Mouse (Mus musculus) left cerebral cortex, adult 2 months (tissue): ENCODE results near the gene Prkce. TPM values are rescaled to one million over a fixed set of nuclear protein-coding genes. Genes with fewer than 3 reads are reported as not detected.

Experiments
- DNase-seq, 2 experiments: peaks; one replicate each; pipeline ENCODE4 v3.0.0; 2021 to 2022; ENCODE audit warnings: low spot score in 2 of 2, mixed read lengths in 1 of 2; ENCODE audit errors: extremely low spot score in 1 of 2
- H3K27ac ChIP-seq: fragments of 200-600 bp; 2 replicates; pipeline ENCODE4 v1.8.1; 2022
- H3K4me3 ChIP-seq: fragments of 200-600 bp; 2 replicates; pipeline ENCODE4 v1.8.1; 2022
- CTCF ChIP-seq: fragments of 200-600 bp; IDR thresholded peaks from 2 replicates; pipeline ENCODE4 v1.8.1; 2022; ENCODE audit warnings: antibody characterized with exemption, mild to moderate bottlenecking, moderate library complexity
- intact Hi-C: fragments of 180-260 bp; cut with DNase I; formaldehyde crosslinking; loops from one replicate; pipeline ENCODE4 v1.15.1; 2025
- total RNA-seq, 2 experiments: library from RNA; stranded (reverse); gene quantifications; 2 replicates each; pipeline ENCODE4 v1.2.3; 2021

The Prkce gene
- total RNA-seq, 2 experiments from 2014 or later = 277 to 284 TPM

- no peak for TF ChIP-seq CTCF
- H3K4me3 ChIP-seq = no peak overlapping the region
- intact Hi-C loops = loop anchor here (2.0 kb wide), 1 partner anchor 25 kb away; no protein-coding TSS in a partner anchor
- DNase-seq = peak in 1 of 2 experiments; percentile 53
- no peak overlapping the region for H3K27ac ChIP-seq
Observed at GRCm38 (mm10) chr17:86319967-86320602, 152.5 kb downstream of the Prkce start.

DNA sequence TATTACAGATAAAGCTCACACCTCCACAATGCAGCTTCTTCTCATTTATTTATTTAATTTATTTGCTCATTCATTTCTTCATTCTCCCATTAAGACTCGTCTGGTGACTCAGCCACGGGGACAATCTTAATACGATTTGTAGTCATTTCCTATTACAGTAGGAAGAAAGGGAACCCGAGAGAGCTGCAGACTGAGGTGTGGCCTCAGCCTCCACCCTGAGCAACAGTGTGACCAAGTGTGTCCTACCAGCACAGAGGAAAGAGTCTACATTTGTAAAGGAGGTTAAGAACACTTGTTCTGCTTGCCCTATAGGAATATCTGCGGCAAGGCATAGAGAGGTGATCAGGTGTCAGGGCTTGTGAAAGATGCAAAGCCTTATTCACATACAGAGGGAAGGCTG, 155.3 kb downstream of the Prkce start:
- H3K27ac ChIP-seq = no peak overlapping the region
- no peak for TF ChIP-seq CTCF
- DNase-seq = no peak
- intact Hi-C loops = no loop called here
- no peak overlapping the region for H3K4me3 ChIP-seq

GRCm38 (mm10) chr17:86323310-86323709, 155.7 kb downstream of the Prkce start:
- DNase-seq = no peak
- TF ChIP-seq CTCF = no peak
- Histone ChIP-seq H3K27ac (no peak overlapping the region), H3K4me3 (no peak overlapping the region)
- intact Hi-C loops = no loop called here

DNA sequence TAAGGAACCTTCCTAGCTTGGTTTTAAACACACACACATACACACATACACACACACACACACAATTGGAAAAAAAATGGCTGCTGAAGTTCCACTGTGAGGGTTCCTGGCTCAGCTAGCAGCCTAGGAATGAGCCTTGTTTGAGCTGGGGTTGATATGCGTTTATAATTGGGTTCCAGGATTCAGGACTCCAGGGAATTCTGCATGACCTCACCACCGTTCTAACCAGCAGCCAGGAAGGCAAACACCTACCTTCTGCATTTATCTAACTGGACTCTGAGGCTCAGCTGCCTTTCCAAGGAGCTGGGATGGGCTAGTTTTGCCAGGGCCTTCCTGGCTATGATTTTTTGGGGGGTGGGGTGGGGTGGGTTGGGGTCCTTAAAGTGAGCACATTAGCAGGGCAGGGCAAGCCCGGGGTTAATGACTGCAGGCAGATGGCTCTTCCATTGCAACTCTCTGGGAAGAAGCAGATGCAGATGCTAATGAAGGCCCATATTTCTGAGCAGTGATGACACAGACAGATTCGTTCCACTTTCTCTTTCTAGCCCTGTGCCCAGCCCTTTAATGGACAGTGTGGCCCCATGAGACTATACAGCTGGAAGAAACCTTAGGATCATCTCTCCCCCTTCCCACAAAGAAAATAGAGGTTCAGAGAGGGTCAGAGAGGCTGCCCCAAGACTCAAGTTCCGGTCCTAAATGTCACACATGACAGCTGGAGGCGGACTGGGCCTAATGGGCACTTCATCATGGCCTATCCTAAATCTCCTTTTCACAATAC, 156.5 kb downstream of the Prkce start:
- intact Hi-C loops = no loop called here
- TF ChIP-seq CTCF = no peak
- DNase-seq = no peak
- Histone ChIP-seq H3K4me3 (no peak overlapping the region), H3K27ac (no peak overlapping the region)

GRCm38 (mm10) chr17:86324756-86325155, 157.2 kb downstream of the Prkce start:
- Histone ChIP-seq H3K27ac (no peak overlapping the region), H3K4me3 (no peak overlapping the region)
- no peak for TF ChIP-seq CTCF
- no peak for DNase-seq
- intact Hi-C loops = no loop called here

GRCm38 (mm10) chr17:86325317-86325716, 157.7 kb downstream of the Prkce start:
- no peak for TF ChIP-seq CTCF
- Histone ChIP-seq H3K4me3 (no peak overlapping the region), H3K27ac (no peak overlapping the region)
- intact Hi-C loops = no loop called here
- DNase-seq = no peak

DNA sequence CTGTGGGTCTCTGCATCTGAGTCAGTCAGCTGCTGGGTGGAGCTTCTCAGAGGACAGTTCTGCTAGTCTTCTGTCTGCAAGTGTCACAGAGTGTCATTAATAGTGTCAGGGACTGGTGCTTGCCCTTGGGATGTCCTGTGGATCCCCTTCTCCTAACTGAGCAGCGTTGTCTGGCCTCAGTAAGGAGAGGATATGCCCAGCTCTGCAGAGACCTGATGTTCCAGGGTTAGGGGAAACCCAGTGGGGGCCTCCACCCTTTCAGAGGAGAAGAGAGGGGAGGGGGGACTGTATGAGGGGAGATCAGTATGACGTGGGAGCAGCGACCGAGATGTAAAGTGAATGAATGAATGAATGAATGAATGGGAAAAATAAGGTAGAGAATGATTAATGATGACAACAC, 160.4 kb downstream of the Prkce start:
- no peak for DNase-seq
- TF ChIP-seq CTCF = no peak
- no peak overlapping the region for H3K27ac ChIP-seq
- no peak overlapping the region for H3K4me3 ChIP-seq
- intact Hi-C loops = no loop called here

DNA sequence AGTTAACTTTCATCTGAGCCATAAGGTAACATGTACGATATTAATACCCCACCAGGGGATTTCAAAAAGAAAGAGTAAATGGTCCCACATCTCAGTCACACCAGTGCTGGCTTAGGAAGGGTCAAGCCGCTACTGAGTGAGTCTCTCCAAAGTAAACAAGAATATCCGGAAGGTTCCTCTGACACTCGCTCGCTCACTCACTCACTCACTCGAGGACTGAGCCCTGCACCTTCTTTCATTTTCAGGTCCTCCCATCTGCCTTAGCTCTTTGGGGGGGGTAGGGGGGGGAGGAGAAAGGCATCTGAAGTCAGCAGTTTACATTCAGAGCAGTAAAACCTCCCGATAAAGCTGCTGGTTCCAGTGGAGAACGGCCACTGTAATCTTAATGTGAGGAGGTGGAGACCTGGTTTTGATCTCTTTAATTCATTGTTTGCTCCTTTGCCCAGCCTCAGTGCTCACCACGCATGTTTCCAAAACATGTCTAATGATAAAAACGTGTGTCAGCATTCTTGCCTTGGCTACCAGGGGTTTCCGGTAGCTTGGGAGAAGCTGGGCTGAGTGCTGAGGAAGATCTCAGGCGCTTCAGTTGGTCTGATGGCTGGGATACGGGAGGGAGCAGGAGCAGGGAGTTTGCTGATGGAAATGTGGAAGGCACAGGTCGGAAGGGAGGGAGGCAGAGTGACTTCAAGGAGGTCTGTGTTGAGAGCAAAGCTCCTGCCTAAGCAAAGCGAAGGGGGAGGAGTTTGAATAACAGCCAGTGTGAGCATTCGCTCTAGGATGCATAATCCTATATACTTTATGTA, 161.9 kb downstream of the Prkce start:
- Histone ChIP-seq H3K27ac (peak overlapping the region; percentile 40), H3K4me3 (no peak overlapping the region)
- no peak for DNase-seq
- intact Hi-C loops = no loop called here
- TF ChIP-seq CTCF = no peak

DNA sequence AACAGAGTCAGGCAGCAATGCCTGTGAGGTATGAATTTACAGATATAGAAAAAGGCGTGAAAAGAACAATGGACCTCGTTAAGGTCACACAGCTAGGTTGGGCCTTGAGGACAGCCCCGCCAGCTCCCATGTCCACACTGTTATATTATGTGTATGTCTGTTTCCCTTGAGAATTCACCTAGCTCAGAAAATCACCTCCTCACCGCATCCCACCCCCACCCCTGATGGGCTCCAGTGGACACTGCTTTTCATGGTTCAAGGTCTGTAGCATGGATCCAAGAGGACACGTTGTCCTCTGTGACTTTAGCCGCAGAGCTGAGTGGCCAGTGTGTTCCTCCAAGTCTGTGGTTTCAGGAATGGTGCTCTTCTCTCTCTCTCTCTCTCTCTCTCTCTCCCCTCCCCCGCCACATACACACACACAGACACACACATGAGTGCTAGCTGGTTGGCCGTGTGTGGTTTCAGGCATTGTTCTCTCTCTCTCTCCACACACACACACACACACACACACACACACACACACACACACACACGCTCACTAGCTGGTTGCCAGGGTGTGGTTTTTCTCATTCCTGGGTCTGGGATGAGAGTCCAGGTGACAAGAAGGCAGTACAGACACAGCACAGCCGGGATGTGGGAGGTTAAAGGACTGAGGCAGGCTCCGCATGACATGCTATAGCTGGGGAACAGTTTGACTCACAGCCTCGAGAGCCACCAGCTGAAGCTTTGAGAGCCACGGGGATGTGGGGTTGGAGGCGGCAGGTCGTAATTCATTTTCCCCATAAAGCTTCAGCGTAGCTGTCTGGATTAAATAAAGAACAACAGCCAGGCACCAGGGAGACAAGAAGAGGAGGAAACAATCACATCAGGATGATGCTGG, 162.7 kb downstream of the Prkce start:
- no peak overlapping the region for H3K4me3 ChIP-seq
- no peak for TF ChIP-seq CTCF
- peak; percentile 40 to 59 for DNase-seq
- H3K27ac ChIP-seq = peak overlapping the region; percentile 59
- intact Hi-C loops = no loop called here

- TF ChIP-seq CTCF = no peak
- intact Hi-C loops = no loop called here
- no peak for DNase-seq
- no peak overlapping the region for H3K4me3 ChIP-seq
- no peak overlapping the region for H3K27ac ChIP-seq
Observed at GRCm38 (mm10) chr17:86331835-86332234, 164.2 kb downstream of the Prkce start.

DNA sequence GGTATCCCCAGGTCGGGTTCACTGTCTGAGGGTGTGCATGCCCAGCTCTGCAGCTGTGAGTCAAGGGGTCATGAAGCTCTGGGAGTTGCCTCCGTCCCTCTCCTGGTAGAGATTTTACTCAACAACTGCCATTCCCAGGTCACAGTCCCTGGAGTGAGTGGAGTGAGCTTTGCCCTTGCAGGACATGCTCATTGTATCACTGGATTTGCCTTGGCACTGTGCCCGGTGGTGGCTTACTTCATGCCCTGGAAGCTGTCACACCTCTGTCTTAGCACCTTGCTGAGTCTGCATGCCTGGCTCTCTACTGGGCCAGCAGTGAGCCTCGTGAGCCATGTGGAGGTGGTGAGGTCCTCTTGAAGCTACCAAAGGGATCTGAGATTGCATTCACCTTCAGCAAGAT, 167.4 kb downstream of the Prkce start:
- DNase-seq = no peak
- TF ChIP-seq CTCF = no peak
- Histone ChIP-seq H3K27ac (no peak overlapping the region), H3K4me3 (no peak overlapping the region)
- intact Hi-C loops = no loop called here
